Mouse (Mus musculus) spleen, adult 2 months (tissue): Measurements from ENCODE around the gene Zfp661.
"Not testable (repeated sequence)": the region's sequence is repeated elsewhere in the genome, so short reads cannot be mapped to it uniquely, and the experiment has no call there.

Source experiments
- CTCF ChIP-seq: fragments of 200-500 bp; IDR thresholded peaks from 2 replicates; pipeline ENCODE4 v1.5.1; 2011; ENCODE audit warnings: mild to moderate bottlenecking, inconsistent platforms; ENCODE audit not compliant: insufficient read depth, insufficient read length, insufficient replicate concordance; ENCODE audit errors: extremely low read depth
- POLR2A ChIP-seq: fragments of 200-500 bp; IDR thresholded peaks from 2 replicates; pipeline ENCODE4 v1.6.1; 2011; ENCODE audit warnings: low read depth, low read length, inconsistent platforms

DNA sequence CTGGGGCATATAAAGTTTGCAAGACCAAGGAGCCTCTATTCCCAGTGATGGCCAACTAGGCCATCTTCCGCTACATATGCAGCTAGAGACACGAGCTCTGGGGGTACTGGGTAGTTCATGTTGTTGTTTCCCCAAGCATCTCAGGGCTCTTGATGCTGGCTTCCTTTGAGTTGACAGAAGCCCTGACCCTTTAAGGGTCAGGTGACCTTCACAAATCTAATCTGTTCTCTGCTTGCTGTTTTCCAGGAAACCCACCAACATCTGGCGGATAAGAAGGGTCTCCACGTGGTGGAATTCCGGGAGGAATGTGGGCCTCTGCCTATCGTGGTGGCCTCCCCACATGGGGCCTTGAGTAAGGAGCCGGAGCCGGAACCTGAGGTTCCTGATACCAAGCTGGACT is 16.5 kb upstream of the Zfp661 start:
- TF ChIP-seq CTCF, POLR2A: not testable (repeated sequence)
